Mouse (Mus musculus) midbrain, embryonic 16.5 days (tissue): Measurements from ENCODE around the gene Clstn2. TPM values are rescaled to one million over a fixed set of nuclear protein-coding genes. Genes with fewer than 3 reads are reported as not detected.

ENCODE experiments used
- ATAC-seq: fragments of 200-750 bp; cut with Nextera tagmentation; 2 replicates; pipeline ENCODE4 v1.8.0; 2017; ENCODE audit warnings: moderate TSS enrichment
- H3K27ac ChIP-seq: fragments of 300-500 bp; sonication (generic); 2 replicates; pipeline ENCODE4 v1.5.1; 2014; ENCODE audit warnings: mild to moderate bottlenecking, low read length, mixed read lengths
- H3K27me3 ChIP-seq: fragments of 300-500 bp; sonication (generic); 2 replicates; pipeline ENCODE4 v1.6.1; 2014; ENCODE audit warnings: low read depth, low read length, mixed read lengths; ENCODE audit not compliant: control insufficient read depth, insufficient read depth
- H3K36me3 ChIP-seq: fragments of 300-500 bp; sonication (generic); 2 replicates; pipeline ENCODE4 v1.6.1; 2014; ENCODE audit warnings: mild to moderate bottlenecking, low read length, moderate library complexity, mixed read lengths; ENCODE audit not compliant: control insufficient read depth, insufficient read depth
- H3K4me1 ChIP-seq: fragments of 300-500 bp; sonication (generic); 2 replicates; pipeline ENCODE4 v1.6.1; 2014; ENCODE audit warnings: mild to moderate bottlenecking, low read length, mixed read lengths; ENCODE audit not compliant: control insufficient read depth, insufficient read depth
- H3K4me2 ChIP-seq: fragments of 300-500 bp; sonication (generic); 2 replicates; pipeline ENCODE4 v1.6.1; 2014; ENCODE audit warnings: mild to moderate bottlenecking, low read length, mixed read lengths
- H3K4me3 ChIP-seq: fragments of 300-500 bp; sonication (generic); 2 replicates; pipeline ENCODE4 v1.5.1; 2014; ENCODE audit warnings: low read depth, mild to moderate bottlenecking, low read length, moderate library complexity, mixed read lengths
- H3K9ac ChIP-seq: fragments of 300-500 bp; sonication (generic); 2 replicates; pipeline ENCODE4 v1.6.1; 2014; ENCODE audit warnings: low read depth, low read length, mixed read lengths
- H3K9me3 ChIP-seq: fragments of 300-500 bp; sonication (generic); replicated peaks from 2 replicates; pipeline ENCODE4 v1.6.1; 2014; ENCODE audit warnings: mild to moderate bottlenecking, low read length, mixed read lengths; ENCODE audit not compliant: control insufficient read depth, poor library complexity, severe bottlenecking
- WGBS: fragments of 180-500 bp; shearing (Covaris S2); extraction: QIAGEN DNeasy Blood & Tissue Kit; methylation state at CpG from one replicate; pipeline ENCODE4 v1.1.7; 2014; 5-methylcytosine and 5-hydroxymethylcytosine counted together
- polyA plus RNA-seq: library from polyadenylated mRNA; unstranded; fragments of >200 nt; fragmentation: Nextera tagmentation; extraction: Ambion mirVana; gene quantifications from 2 replicates; pipeline ENCODE4 v1.2.1, GENCODE M21; 2015

Gene Clstn2
- polyA plus RNA-seq, 1 experiment from 2014 or later: 10.2 TPM

- Histone ChIP-seq H3K4me3 (no peak overlapping the region), H3K36me3 (no peaks in the 10 kb centered on the region), H3K9me3 (no peaks in the 10 kb centered on the region), H3K4me2 (no peak overlapping the region), H3K9ac (no peak overlapping the region), H3K27me3 (no peaks in the 10 kb centered on the region), H3K27ac (no peak overlapping the region), H3K4me1 (no peaks in the 10 kb centered on the region)
- no peak for ATAC-seq
- WGBS: 86% methylated on average over 4 of the region's 4 CpGs
Observed at GRCm38 (mm10) chr9:97817116-97817515, 215.9 kb downstream of the Clstn2 start.

GRCm38 (mm10) chr9:97816143-97816805, 216.7 kb downstream of the Clstn2 start:
- no peak for ATAC-seq
- no peak overlapping the region for H3K4me3 ChIP-seq
- H3K4me2 ChIP-seq: no peak overlapping the region
- H3K27ac ChIP-seq: no peak overlapping the region
- no peaks in the 10 kb centered on the region for H3K27me3 ChIP-seq
- no peaks in the 10 kb centered on the region for H3K4me1 ChIP-seq
- 75% methylated on average over 3 of the region's 3 CpGs for WGBS
- H3K36me3 ChIP-seq: no peaks in the 10 kb centered on the region
- H3K9me3 ChIP-seq: no peaks in the 10 kb centered on the region
- no peak overlapping the region for H3K9ac ChIP-seq

GRCm38 (mm10) chr9:97813157-97813556, 219.8 kb downstream of the Clstn2 start:
- H3K36me3 ChIP-seq: no peaks in the 10 kb centered on the region
- H3K4me3 ChIP-seq: no peak overlapping the region
- 54% methylated on average over 3 of the region's 3 CpGs for WGBS
- no peak overlapping the region for H3K4me2 ChIP-seq
- H3K9me3 ChIP-seq: no peaks in the 10 kb centered on the region
- no peak for ATAC-seq
- no peak overlapping the region for H3K9ac ChIP-seq
- H3K4me1 ChIP-seq: no peaks in the 10 kb centered on the region
- no peaks in the 10 kb centered on the region for H3K27me3 ChIP-seq
- no peak overlapping the region for H3K27ac ChIP-seq

- no peak for ATAC-seq
- H3K27me3 ChIP-seq: no peaks in the 10 kb centered on the region
- 86% methylated on average over 5 of the region's 5 CpGs for WGBS
- H3K4me1 ChIP-seq: no peaks in the 10 kb centered on the region
- no peak overlapping the region for H3K27ac ChIP-seq
- no peak overlapping the region for H3K4me3 ChIP-seq
- no peak overlapping the region for H3K9ac ChIP-seq
- H3K9me3 ChIP-seq: no peaks in the 10 kb centered on the region
- no peaks in the 10 kb centered on the region for H3K36me3 ChIP-seq
- H3K4me2 ChIP-seq: no peak overlapping the region
Observed at GRCm38 (mm10) chr9:97807031-97807430, 225.9 kb downstream of the Clstn2 start.

- no peak overlapping the region for H3K9ac ChIP-seq
- no peak overlapping the region for H3K27ac ChIP-seq
- no peak for ATAC-seq
- H3K9me3 ChIP-seq: no peaks in the 10 kb centered on the region
- no peak overlapping the region for H3K4me2 ChIP-seq
- H3K36me3 ChIP-seq: no peaks in the 10 kb centered on the region
- H3K4me1 ChIP-seq: no peaks in the 10 kb centered on the region
- H3K27me3 ChIP-seq: no peaks in the 10 kb centered on the region
- WGBS: 61% methylated on average over 8 of the region's 8 CpGs
- no peak overlapping the region for H3K4me3 ChIP-seq
Observed at GRCm38 (mm10) chr9:97793661-97794060, 239.3 kb downstream of the Clstn2 start.

- Histone ChIP-seq H3K27me3 (no peaks in the 10 kb centered on the region), H3K36me3 (no peaks in the 10 kb centered on the region), H3K9me3 (no peaks in the 10 kb centered on the region), H3K4me2 (no peak overlapping the region), H3K27ac (no peak overlapping the region), H3K4me3 (no peak overlapping the region), H3K4me1 (no peaks in the 10 kb centered on the region), H3K9ac (no peak overlapping the region)
- no peak for ATAC-seq
- WGBS: 84% methylated on average over 5 of the region's 5 CpGs
Observed at GRCm38 (mm10) chr9:97788151-97788670, 244.8 kb downstream of the Clstn2 start.

GRCm38 (mm10) chr9:97780032-97780616, 252.9 kb downstream of the Clstn2 start:
- ATAC-seq: no peak
- Histone ChIP-seq H3K9ac (no peak overlapping the region), H3K9me3 (no peaks in the 10 kb centered on the region), H3K4me2 (no peak overlapping the region), H3K4me3 (no peak overlapping the region), H3K36me3 (no peaks in the 10 kb centered on the region), H3K27me3 (no peaks in the 10 kb centered on the region), H3K27ac (no peak overlapping the region), H3K4me1 (no peaks in the 10 kb centered on the region)
- 81% methylated on average over 5 of the region's 5 CpGs for WGBS

GRCm38 (mm10) chr9:97775770-97776169, 257.2 kb downstream of the Clstn2 start:
- no peak overlapping the region for H3K9ac ChIP-seq
- no peak overlapping the region for H3K27ac ChIP-seq
- ATAC-seq: no peak
- H3K4me3 ChIP-seq: no peak overlapping the region
- H3K27me3 ChIP-seq: no peaks in the 10 kb centered on the region
- H3K9me3 ChIP-seq: no peaks in the 10 kb centered on the region
- H3K4me2 ChIP-seq: no peak overlapping the region
- H3K4me1 ChIP-seq: no peaks in the 10 kb centered on the region
- H3K36me3 ChIP-seq: no peaks in the 10 kb centered on the region
- WGBS: 48% methylated on average over 1 of the region's 1 CpGs

- no peak for ATAC-seq
- H3K27ac ChIP-seq: no peak overlapping the region
- WGBS: 80% methylated on average over 1 of the region's 1 CpGs
- no peak overlapping the region for H3K9ac ChIP-seq
- H3K9me3 ChIP-seq: no peaks in the 10 kb centered on the region
- H3K4me1 ChIP-seq: no peaks in the 10 kb centered on the region
- no peaks in the 10 kb centered on the region for H3K36me3 ChIP-seq
- no peak overlapping the region for H3K4me3 ChIP-seq
- H3K4me2 ChIP-seq: no peak overlapping the region
- H3K27me3 ChIP-seq: no peaks in the 10 kb centered on the region
Observed at GRCm38 (mm10) chr9:97774991-97775390, 258.0 kb downstream of the Clstn2 start.
